Mouse (Mus musculus): ENCODE data around the gene Enpp1. TPM values are rescaled to one million over a fixed set of nuclear protein-coding genes. Genes with fewer than 3 reads are reported as not detected.

The Enpp1 gene
- 1 to 10 TPM; 5.2 TPM for total RNA-seq (2021)

DNA sequence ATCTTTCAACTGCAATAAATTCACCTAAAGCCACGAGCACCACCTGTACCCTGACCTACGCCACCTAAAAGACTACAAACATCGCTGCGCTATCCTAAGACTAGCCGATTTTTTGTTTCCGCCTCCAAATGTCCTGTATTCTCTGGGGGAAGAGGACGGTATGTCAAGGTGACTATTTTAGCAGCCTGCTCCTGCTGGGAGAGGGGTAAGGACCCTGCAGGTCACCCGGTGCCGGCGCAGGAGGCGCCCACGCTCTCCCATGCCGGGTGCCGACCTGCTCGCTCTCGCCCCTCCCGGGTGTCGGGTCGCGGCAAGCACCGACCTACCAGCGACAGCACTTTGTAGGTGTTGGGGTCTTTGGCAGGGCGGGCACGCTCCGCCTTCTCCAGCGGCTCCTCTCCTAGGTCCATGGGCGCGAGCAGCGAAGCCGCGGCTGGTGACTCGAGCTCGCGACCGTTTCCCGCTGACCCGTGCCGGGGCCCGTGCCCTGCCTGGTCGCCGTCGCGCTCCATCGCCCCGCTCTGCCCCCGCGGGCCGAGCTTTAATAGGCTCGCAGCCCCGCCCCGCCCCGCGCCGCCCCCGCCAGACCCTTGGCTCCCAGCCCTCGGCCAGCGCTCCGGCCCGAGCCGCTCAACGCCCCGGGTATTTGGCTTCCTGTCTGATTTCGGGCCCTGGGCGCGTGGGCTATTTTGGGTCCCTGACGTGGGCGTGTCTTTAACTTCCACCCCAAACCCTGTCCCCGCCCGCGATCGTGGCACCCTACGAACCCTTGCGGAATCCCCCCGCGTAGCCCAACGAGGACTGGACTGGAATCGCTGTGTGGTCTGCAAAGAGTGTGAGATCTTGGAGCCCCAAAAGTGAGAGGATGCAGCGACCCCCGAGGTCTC is at the start of gene Enpp1:
Gene Enpp1, minus strand, starts transcription at position 680 of the 887 bp plus-strand sequence.
- intact Hi-C loops (cut with DNase I) = no loop called here
- peak; percentile 74 to 77 for DNase-seq

DNA sequence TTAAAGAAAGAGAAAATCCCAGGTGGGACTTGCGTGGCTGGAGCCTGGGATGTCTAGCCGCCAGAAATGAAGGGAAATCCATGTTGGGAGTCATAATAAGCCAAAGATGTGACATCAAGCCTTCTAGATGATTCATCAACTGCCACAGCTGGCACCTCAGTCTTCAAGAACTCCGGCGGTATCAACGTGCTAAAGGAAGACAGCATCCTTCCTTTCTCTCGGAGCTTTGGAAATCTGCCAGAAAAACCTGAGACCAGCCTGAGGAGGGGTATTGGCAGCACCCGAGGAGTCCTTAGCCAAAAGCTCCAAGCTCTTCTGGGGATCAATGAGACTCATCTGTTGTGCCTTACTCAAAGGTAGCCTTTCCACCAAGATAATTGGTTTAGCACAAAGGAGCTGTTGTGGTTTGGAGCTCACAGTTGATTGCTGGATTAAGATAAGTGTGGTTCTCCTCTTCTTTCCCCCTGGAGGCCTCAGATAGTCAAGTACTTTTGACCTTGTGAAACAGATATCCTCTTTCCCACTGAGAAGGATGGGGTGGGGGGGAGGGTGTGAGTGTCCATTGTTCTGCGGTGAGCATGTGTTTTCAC is 46.5 kb upstream of the Enpp1 start:
- intact Hi-C loops (cut with DNase I) = no loop called here
- DNase-seq = no peak

DNA sequence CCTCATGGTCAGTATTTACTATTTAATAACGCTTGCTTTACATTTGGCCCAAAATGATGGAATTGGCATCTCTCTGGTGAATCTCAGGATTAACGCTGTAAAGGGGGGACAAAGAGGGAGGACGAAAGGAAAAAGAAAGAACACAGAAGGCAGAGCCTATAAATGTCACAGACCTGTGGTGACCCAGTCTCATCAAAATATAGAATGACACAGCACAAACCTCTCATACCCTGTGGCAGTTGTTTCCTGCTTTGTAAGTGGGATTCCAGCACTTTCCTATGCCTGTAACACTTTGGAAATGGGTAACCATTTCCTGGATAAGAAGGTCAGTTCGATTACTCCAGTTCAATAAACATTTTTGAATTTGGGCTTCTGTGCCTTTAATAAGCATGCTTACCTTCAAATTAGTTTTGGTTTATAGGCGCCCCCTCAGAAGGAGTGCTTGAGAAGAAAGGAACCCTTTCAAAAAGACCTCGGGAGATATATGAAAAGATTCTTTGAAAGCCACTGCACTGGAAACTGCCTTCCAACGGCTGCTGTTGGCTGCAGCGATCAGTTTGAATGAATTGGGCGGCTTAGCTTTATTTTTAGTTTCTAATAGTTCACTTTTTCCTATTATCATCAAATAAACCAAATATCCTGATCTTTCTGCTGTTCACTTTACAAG is 43.0 kb upstream of the Enpp1 start:
- intact Hi-C loops (cut with DNase I) = no loop called here
- DNase-seq = no peak

DNA sequence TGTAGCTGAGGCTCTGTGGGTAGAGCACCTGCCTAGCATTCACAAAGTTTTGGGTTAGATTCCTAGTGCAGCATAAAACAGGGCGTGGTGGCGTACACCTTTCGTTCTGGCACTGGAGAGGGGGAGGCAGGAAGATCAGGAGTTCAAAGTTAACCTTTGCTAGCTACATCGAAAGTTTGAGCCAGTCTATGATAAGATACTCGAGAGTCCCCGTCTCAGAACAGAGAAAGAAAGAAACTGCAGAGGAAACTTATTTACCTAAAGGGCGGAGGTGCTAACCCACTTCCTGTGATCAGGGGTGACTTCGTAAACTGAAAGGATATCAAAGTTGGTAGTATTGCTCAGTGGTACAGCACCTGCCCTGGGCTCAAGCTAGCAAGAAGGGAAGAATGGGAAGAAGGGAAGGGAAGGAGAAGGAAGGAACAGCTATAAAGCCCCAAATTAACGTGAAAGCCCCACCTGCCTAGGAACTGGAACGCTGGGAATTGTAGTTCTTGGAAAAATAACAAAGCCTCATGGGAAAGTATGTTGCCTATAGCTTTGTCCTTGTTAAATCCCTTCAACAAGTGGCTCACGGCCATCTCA is 42.4 kb upstream of the Enpp1 start:
- intact Hi-C loops (cut with DNase I) = no loop called here

DNA sequence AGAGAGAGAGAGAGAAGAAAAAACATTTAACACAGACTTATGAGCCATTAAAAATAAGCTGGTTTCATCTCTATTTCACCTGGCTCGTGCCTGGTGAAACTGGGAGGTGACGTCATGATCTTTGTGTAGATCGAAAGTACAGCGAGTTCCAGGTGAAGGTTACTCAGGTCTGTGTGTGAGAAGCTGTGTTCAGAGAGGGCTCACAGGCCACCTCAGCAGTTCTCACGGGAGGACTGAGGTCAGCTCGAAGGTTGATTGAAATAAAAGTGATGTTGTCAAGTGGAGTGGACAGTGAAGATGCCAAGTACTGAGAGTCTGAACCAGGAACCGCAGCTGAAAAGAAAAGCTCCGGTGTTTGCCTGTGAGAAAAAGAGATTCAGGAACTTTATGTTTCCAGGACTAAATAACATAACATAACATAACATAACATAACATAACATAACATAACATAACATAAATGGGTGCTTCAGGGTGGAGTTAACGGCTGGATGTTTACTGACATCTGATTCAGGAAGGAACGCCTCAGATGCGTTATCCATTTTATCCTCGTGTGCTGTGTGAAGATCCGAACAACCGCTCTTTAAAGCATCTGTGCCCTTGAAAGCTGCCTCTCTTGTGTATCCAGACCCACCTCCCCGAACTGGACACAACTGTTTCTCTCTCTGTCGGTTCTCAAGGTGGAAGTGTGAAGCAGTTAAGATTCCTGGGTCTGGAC is 41.7 kb upstream of the Enpp1 start:
- DNase-seq = no peak
- intact Hi-C loops (cut with DNase I) = no loop called here

More for the DNA sequence above, 42.4 kb upstream of the Enpp1 start:
- no peak for DNase-seq

DNA sequence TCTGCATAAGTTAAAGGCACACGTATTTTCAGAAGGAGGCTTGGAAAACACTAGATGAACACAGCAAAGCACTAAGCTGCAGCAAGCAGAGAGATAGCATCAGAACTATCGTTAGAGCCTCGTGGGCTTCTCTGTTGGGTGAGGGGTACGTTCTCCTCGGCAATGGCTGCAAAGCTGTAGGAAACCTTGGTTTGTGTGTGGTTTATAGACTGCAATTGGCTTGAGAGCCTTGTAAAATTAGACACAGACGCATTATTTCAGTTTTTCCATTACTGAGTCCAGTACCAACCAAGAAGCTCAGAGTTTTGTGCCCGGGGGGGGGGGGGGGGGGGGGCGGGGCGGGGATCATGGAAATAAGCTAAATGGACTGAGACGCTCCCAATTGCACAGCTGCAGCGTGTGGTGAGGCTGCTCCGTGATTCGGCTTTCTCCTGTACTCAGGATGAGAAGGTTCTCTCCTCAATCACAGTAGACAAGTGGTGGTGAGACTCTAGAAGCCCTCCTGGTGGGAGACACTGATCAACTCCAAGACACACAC is 31.1 kb upstream of the Enpp1 start:
- no peak for DNase-seq
- intact Hi-C loops (cut with DNase I) = no loop called here

DNA sequence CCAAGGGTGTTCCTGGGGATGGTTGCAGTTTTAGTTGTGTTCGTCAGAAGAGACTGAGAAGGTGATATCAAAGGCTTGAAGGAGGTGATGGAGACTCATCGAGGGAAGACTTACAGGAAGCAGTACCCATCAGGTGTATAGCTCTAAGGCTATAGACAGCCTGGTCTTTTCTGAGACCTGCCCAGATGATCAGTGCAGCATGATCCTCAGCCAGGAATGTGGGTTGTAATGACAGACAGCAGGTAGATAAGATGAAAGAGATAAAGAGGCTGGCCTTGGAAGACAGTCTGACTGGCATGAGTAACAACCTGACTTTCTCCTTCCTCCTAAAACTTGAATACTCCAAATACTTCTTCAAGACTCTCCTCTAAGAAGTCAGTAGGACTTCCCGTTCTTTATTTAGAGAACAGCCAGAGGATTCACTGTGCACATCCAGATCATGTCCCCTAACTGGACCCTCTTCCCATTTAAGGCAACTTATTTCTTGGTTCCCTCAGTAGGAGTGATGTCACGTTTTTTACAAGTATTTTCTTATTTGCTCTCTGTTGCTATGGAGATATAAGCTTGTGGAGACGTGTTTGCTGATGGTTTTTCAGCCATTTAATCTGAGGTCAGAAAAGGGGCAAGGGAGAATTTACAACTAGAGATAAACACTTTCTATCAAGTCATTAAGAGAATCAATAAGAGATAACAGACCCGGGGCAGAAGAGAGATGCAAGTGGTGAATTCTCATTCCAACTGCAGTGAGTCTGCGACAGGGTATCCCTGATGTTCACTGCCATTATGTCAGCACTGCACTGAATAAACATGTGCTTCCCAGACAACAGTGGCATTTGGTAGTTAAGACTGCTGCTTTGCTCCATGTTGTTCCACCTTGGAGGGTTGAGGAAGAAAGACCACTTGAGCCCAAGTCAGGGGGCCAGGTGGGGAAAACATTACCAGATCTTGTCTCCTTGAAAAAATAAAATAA is 29.6 kb upstream of the Enpp1 start:
- intact Hi-C loops (cut with DNase I) = no loop called here

DNA sequence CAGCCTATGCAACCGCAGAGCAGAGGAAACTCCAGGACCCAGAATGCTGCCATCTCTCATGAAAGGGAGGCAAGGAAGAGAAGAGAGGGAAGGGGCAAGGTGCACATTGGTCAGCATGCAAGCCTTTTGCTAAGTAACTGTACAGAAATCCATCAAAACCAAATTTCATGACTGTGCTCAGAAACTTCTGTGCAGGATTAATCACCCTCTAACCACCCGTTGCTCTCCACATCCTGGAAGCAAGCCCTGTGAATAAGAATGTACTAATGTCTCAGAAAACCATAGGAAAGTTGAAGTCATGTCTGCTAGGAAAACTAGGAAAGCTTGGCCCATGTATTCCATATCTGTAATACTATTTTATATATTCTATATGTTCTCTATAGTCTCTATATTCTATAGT is 27.2 kb upstream of the Enpp1 start:
- no peak for DNase-seq
- intact Hi-C loops (cut with DNase I) = no loop called here

More for the DNA sequence above, 29.6 kb upstream of the Enpp1 start:
- no peak for DNase-seq

DNA sequence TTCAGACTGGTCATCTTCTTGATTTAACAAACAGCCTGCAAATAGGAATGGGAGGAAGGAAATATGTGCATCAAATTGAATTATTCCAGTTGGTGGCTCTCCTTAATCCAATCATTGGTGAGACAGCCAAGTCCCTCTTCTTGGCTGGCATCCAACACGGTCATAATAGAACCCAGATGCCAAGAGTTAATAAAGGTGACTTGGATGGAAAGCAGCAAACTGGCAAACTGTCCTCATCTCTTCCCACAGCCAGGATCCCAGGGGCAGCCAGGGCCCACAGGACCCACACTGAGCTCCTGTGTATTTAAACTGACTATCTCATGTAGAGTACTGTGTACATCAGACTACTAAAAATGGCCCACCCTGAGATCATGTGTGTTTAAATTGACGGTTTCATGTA is 26.5 kb upstream of the Enpp1 start:
- intact Hi-C loops (cut with DNase I) = no loop called here
- DNase-seq = no peak

DNA sequence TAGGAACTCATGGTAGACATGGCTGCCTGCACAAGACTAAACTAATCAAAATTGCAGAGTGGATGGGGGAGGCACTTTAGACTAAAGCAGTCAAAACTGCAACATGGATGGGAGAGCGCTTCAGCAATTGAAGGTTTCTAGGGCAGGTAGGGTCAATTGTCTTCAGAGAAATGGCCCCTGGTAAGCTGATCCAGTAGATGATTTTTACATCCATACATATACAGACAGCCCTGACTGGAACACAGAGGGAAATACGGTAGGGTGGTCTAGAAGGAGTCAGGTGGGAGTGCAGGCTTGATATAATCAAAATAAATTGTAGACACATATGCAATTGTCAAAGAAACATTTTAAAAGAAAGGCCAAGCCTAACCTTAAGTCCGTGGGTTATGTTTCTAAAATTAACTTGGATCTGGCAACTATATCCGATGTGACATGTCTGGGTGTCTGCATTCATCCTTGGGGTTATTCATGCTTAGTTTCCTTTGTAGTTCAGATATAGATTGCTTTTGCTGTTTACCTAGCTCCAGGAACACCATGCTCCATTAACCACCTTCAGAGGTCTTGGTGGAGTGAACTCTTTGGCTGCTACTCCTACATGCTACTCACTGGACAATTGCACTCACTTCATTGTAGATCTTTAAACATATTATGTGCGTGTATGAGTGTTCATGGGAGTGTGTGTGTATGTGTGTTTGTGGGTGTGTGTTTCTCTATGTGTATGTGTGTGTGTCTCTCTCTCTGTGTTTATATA is 23.2 kb upstream of the Enpp1 start:
- intact Hi-C loops (cut with DNase I) = no loop called here
- no peak for DNase-seq

DNA sequence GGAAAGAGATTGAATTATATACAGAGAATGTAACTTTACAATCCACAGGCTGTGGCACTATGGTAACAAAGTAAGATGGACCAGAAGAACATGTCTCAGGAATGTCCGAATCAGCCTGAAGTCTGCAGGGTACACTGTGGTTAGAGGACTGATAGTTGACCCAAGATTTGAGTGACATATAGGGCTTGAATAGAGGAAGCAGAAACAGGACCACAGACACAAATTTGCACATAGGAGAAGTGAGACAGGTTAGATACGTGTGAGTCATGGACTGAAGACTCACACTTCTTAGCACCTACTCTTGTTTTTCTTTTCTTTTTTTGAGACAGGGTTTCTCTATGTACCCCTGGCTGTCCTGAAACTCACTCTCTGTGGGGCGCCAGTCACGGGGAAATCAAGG is 15.5 kb upstream of the Enpp1 start:
- intact Hi-C loops (cut with DNase I) = no loop called here
- DNase-seq = no peak

DNA sequence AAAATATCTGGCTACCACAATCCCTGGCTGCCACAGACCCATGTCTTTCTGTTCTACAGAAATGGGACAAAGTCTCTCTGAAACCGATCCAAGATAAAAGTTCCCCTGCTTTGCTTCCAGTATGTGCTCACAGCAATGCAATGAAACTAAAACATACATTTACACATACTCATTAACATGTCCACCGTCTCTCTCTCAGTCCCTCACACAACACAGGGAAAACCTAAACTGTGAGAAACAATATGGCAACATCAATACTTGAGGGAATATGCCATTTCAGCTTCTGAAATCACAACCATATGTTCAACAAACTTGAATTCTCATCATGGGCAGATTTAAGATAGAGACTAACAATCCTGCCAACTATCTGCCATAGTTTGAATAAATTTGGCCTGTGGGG is 13.2 kb upstream of the Enpp1 start:
- DNase-seq = no peak
- intact Hi-C loops (cut with DNase I) = no loop called here

DNA sequence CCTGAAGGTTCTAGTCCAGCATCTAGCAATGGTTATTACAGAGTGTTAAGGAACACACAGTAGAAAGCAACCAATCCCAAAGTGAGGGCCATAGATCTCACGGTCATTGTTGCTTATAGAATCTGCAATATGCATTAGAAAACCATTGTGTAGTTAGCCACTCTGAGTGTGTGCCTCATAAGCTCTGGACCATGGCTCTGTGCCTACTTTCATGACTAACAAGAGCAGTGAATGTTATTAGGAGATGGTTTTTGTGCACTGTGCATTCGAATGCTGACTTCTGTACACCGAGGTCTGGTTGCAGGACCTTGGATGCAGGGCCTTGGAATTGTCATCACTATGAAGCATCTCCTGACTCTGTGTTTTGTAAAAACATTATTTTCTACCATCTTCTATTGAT is 9.9 kb upstream of the Enpp1 start:
- no peak for DNase-seq
- intact Hi-C loops (cut with DNase I) = no loop called here

DNA sequence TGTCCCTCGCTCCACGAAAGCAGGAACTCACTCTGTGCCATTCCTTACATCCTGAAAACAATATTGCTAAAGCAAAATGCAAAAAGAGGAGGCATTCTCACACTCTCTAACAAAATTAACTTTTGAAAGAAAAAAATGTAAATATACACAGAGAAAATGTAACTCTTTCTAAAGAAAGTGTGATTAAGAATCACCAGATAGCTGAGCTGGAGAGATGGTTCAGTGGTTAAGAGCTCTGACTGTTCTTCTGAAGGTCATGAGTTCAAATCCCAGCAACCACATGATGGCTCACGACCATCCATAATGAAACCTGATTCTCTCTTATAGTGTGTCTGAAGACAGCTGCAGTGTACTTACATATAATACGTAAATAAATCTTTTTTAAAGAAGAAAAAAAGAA is 7.4 kb upstream of the Enpp1 start:
- no peak for DNase-seq

DNA sequence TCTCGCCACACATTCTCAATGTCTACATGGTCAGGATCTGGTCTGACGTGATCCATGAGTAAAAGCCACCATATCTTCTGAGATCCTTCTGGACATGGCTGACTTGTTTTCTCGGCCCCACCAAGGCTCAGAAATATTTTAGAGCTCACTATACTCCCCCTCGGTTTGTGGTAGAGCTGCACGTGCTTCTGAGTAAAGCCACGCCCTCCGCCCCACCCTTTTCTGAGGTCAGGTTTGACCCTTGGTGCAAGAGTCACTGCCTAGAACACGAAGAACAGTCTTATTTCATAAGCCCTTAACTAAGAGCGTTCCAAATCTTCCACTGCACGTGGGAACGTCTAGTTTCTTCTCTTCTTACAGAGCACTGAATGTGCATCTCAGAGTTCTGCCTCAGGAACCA is 6.8 kb upstream of the Enpp1 start:
- intact Hi-C loops (cut with DNase I) = no loop called here
- DNase-seq = no peak

More for the DNA sequence above, 7.4 kb upstream of the Enpp1 start:
- intact Hi-C loops (cut with DNase I) = no loop called here

DNA sequence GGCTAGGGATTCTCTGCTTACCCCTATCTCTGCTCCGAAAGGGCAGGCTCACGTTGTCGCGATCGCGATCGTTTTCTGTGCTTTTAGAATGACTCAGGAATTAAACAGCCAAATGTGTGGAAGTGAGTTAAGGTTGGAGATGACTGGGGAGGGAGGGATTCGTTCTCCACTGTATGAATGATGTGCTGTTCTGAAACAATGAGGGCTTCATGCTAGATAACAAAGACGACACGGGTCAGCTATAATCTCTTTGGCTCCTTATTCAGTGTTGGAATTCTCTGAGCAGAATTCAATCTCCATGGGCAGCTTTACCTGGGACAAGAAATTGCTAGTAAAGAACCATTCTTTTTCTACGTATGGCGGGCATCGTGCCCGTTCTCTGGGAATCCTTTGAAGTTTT is 6.1 kb upstream of the Enpp1 start:
- intact Hi-C loops (cut with DNase I) = no loop called here

DNA sequence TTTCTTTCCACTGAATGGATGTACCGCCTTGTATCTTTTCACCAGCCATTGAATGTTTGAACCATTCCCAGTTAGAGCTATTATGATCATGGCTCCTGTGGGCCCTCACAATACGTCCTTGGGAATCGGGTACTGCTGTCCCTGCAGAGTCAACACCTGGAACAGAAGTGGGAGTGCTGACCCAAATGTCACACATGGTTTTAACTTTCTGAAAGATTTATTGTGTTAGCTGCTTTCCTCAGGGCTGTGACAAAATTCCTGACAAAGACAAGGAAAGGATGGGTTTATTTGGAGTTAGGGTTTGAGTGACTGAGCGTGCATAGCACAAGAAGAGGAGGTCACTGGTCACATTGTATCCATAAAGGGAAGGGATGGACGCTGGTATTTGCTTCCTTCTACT is 4.3 kb upstream of the Enpp1 start:
- DNase-seq = no peak
- intact Hi-C loops (cut with DNase I) = no loop called here

More for the DNA sequence above, 6.1 kb upstream of the Enpp1 start:
- DNase-seq = no peak

DNA sequence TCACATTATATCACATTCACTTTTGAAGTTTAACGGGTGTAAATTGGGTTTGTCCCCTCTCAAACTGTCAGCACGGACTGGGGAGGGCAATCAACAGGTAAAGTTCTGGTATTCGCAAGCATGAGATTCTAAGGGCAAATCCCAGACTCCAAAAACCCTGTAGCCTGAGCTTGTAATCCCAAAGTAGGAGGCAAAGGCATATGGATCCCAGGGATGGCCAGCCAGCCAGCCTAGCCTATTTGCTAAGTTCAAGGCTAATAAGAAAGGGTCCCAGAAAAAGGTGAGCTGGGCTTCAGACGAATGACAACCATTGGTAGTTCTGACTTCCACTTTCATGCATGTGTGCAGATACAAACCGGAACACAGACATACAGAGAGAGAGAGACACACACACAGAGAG is 942 bp upstream of the Enpp1 start:
- intact Hi-C loops (cut with DNase I) = no loop called here
- DNase-seq = no peak

DNA sequence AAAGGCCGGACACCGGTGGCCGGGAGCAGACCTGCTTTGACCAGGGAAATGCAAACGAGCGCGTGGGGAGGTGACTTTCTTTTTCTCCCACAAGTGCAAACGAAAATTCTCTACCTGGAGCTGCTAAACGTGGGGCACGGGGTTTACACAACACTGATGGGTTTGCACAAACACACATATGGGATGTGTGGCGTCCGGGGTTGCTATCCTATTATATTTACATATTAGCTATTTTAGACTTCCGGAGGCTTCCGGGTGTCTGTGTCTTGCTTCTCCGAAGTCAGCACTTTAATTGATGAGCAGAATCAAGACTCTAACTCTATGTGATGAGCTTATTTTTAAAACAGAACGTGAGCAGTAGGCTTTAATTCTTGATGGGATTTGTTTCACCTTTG is 405 bp upstream of the Enpp1 start:
- no peak for DNase-seq
- intact Hi-C loops (cut with DNase I) = no loop called here

All from heart, postnatal 36 days (tissue).